Mouse (Mus musculus) embryonic fibroblast, embryonic 13.5 days (primary cell): ENCODE data around the gene C1ql4.

Experiments used
- CTCF ChIP-seq: IDR thresholded peaks from 2 replicates; pipeline ENCODE4 v1.5.1; 2011; ENCODE audit warnings: mild to moderate bottlenecking, control low read depth, low read length, moderate library complexity, borderline replicate concordance; ENCODE audit not compliant: insufficient read depth
- POLR2A ChIP-seq: IDR thresholded peaks from 2 replicates; pipeline ENCODE4 v1.6.1; 2011; ENCODE audit warnings: low read depth, mild to moderate bottlenecking, control low read depth, low read length, moderate library complexity

DNA sequence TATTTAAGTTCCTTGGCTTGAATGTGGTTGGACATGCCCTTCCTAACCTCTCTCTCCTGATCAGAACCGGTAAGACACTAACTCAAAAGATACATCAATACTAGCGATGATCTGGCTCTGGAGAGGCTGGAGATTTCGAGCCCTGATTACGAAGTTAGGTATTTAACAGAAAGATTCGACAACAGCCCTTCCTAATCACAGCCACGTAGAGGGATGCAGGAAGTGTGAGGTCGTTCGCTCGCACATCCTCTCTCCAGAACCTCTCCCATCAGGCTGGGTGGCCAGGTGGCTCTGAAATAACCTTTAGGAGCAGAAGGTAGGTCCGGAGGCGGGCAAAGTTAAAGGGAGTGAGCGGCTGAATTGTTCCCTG, 38.1 kb upstream of the C1ql4 start, which contains the start of gene Spats2:
- TF ChIP-seq CTCF (no peak), POLR2A (no peak)
